Mouse (Mus musculus) neutrophil, adult 5-6 weeks (primary cell): ENCODE data around the gene Scube1. TPM values are rescaled to one million over a fixed set of nuclear protein-coding genes. Genes with fewer than 3 reads are reported as not detected.

Experiments
- ATAC-seq: fragments of 151-379, 151-347 bp; 2 replicates; pipeline ENCODE4 v1.8.0; 2017; ENCODE audit warnings: mild to moderate bottlenecking, moderate TSS enrichment; ENCODE audit not compliant: insufficient number of reproducible peaks, poor library complexity, low FRiP score, severe bottlenecking; ENCODE audit errors: extremely low read depth
- total RNA-seq: library from RNA; stranded (forward); fragments of 200-1000 nt; gene quantifications from 2 replicates; pipeline ENCODE4 v1.2.3, GENCODE M21; 2017

The Scube1 gene
- total RNA-seq, 1 experiment from 2014 or later: not detected

DNA sequence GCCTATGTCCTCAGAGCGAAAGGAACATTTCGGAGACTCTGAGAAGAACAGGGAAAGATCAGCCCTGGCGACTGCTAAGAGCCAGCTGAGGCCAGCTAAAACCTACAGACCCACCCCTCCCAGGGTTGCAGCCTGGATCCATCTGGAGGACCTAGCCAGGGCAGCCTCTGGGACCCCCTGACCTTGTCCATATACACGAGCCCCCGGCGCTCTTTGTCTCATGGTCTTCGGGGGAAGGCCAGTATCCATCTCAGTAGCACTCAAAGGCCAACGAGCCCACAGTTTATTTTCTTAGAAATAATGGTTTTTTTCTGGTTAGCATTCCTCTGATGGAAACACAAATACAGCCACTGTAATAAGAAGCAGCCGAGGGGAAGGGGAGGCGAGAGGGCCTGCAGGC, 12.0 kb downstream of the Scube1 start:
- no peak for ATAC-seq

DNA sequence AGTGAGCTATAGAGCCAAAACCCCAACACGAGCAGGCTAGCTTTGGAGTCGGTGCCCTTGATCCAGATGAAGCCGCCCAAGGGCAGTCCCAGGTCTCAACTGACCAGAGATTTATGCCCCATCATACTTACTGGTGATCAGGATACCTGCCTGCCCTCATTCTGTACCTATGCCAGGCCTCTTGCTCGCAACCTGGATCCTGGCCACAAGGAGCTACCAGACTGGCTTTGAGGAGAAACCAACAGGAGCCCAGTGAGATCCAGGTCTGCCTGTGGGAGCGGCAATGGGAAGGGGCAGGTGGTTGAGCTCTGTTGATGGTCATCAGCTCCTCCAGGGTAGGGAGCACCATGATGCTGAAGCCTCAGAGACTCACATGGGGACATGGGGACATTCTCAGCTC, 12.5 kb downstream of the Scube1 start:
- ATAC-seq: no peak

DNA sequence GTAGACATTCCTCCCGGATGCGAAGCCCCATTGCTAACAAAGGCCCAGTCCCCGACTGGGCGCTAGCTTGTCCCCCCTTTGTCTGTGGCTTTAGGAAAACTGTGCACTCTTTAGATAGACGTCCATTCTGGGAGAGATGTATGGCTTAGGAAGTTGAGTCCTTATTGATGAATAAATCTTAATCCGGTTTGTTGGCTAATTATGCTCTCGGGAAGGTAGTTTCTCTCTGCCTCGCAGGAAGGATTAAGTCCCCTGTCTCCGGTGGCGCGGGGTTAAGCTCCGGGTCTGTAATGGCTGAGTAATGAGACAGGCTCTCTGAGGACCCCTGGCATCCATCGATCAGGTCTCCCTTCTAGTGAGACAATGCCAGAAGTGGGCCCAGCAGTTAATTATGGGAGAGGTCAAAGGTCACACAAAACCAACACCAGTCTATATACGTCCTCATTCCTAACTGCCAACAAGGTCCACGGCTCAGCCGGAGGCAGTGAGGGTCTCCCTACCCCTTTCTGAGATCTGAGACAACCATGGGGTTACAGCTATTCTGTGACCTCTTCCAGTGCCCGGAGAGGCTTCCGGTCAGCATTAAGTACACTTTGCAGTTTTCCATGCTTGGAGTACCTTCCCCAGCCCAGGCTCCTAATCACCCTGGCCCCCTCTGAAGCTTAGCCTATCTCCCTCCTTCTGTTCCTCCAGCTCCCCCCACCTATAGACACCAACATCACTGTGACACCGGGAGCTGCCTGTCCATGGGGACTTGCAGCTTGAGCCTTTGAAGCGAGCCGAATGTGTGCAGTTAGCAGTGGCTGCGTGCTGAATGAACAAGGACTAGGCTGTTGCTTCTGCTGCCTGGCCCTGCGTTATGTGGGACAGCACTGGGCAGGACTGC, 14.7 kb downstream of the Scube1 start:
- ATAC-seq: no peak

DNA sequence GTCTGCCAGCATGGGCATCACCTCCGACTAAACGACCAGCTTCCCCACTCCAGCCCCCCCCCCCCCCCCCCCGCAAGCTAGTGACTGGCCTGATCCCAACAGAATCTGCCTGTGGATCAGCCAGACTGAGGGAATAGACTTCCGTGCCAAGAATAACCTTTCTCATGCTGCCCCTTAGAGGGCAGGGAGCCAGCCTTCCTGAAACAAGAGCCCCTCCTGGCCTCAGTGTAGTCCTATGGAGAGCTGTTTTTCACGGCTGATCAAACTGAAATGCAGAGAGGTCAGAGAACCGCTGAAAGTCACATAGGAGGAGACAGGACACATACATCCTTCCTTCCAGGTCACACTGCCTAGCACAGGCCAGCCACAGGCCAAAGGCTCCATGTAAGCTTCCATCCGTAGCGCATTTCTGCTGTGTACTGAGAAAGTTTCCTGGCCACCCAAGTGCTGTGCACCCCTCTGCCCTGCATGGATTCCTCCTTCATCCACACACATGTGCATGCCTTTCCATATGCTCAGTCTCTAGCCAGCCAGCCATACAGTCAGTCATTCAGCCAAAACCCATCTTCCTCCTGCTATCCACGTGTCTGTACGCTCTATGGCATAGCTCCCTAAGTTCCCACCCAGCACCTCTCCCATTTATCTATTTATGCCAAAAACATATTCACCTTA, 18.2 kb downstream of the Scube1 start:
- ATAC-seq: no peak

DNA sequence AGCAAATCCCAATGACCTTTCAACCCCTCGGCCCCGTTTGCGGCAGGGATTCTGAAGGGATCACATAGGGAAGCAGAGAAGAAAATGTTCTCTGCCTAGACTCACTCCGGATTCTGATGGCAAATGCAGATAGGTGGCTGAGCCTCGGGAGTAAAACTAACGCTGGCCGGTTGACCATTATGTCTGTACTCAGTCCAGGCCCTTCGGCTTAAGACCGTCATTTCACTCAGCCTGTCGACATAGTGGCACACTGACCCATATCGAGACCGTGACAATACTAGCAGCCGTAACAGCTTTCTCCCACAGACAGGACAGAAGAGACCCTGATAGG, 24.3 kb downstream of the Scube1 start:
- ATAC-seq: no peak

DNA sequence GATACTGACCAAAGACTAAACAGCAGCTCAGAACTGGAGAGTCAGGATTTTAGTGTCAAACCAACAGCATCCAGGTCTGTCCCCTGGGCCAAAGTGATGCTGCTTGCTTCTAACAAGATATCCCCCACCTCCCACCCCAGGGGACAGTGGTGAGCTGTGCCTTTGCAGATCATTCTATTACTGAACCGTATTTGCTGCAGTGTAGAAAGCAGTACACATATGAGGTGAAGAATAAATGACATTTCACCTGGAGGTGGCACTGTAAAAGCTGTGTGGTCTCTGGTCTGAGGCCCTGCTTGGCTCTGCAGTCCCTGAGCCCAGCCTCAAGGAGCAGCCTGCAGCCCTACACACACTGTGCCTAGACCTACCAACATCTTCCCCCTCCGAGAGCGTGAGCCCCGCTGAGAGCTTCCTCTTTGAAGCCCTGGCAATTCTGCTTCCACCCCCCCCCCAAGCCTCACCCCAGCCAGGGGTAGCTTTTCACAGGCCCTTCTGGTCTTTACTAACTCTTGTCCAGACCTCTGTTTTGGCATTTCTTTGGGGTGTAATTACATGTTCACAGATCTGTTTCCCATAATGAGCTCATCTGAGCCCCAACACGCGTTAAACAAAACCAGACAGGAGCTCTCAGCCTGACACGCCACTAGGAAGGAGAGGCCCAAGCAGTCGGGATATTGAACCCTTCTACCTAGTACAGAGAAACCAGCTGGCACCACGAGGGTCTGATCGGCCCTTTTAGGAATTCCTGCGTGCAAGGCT, 24.8 kb downstream of the Scube1 start:
- no peak for ATAC-seq

DNA sequence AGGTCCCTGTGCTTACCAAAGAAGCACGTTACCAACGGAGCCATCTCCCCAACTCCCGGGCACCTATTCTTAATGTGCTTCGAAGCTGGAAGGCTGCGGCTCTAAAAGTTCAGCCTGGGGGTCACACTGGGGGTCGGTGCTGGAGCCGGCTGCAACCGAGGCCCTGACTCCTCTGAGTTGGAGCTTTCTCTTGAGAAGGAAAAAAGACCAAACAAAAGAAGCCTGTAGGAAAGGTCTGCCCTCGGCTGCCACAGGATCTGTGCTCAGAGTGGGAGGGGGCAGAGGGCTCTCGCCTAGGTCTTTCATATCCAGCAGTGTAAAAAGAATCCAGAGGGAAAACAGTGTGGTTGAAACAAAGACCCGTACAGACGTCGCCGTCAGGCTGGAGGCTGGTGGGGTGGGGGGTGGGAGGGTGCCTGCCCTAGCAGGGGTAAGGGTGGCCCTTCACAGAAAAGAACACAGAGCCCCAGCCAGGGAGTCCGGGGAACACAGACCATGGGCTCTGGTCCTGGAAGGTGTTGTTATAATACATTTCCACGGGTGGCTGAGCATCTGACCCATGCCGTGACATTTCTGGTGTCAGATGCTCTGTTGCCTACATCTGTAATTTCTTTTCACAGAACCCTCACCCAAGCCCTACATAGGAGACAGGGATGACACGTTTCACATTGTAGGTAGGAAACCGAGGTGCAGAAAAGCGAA, 25.5 kb downstream of the Scube1 start:
- ATAC-seq: no peak

DNA sequence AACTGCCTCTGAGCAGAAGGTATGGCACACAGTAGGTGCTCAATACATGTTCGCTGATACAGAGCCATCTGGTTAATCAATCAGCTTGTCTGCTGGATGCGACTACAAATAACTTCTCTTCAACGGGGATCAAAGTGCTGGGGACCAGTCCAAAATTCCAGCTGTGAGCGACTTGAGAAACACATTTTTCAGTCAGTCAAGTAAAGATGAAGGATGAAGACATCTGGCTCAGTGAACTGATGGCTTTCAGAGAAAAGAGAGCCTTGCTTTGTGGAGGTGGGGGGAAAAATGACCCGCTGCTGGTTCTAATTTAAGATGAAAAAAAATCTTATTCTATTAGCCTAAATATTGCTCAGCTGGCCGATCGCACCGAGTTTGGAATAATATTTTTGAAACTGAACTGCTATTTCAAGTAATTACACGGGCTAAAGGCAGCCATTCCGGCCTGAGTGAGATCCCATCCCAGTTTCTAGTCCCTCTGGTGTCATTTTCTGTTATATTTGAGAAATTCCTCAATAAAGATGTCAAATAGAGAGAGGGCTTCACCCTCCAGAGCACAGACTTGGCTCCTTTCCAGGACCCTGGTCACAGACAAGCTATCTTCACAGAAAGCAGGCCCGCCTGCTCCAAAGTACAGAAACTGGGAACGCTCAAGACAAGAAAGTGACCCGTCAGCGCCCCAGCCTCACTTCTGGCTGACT, 28.0 kb downstream of the Scube1 start:
- no peak for ATAC-seq

DNA sequence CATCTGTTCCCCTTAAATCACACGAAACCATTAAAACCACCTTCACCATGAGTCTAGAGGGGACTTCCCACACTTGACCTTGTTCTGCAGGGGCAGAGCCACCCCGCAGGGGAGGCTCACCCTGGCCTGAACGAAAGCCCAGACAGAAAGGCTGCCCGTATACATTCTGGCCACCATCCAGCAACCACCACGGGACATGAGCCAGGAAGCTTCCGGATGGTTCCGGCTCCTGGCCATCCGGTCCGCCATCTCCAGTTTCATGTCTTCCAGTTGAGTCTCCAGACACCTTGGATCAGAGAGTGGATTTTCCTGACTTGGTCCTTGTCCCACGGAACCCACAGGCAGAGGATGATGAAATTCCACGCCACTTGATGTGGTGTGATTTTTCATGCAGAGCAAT, 29.7 kb downstream of the Scube1 start:
- no peak for ATAC-seq

DNA sequence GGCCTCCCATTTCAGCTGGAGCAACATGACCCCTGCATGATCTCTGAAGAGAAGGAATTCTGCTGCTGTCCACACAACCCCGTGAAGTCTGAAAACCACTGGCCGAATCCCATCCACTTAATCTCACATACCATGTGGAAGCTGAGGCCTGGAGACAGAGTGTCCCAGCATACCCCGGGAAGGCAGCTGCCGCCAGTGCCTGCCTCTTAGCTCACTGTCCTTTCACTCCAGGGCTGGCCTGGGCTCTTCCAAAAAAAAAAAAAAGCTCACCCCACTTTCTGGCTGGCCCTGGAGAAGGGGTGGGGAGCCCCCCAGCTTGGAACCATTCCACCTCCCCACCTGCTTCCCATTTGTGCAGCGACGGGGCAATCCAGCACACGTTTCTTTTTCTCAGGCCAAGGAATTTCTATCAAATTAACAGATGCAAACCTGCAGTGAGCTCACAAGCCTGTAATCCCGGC, 32.9 kb downstream of the Scube1 start:
- no peak for ATAC-seq

DNA sequence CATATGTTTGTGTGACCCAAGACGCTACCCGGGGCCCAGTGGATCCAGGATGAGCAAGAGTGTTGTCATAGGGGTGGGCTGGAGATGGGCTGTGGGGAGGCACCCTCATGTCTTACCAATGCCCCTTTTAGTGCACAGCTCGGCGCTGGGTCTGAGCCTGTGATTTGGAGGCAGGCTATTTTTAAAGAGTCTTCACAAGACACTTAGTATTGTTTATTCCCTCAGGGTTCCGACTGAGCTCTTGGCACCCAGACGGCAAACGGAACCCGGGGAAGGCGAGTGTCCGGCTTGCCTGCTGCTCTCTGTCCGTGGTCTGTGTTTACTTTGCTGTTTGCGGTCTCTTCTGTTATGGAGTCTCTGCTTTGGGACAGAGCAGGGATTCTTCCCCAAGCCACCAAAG, 34.9 kb downstream of the Scube1 start:
- no peak for ATAC-seq

DNA sequence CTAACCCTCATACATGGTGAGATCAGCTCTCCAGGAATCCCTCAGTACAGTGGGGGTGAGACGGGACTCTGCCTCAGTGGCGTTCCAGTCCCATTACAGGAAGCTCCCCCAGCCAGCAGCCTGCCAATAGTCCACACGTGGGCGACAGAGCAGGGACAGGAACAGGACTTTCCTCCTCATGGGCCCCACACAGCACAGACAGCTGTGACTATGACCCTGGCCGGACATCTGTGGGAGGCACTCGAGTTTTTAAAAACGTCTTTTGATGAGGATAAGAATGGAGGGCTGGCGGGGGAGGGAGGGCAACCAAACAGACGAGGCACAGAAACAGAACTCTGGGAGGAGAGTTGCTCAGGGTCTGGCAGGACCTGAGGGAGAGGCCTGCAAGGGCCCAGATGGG, 38.2 kb downstream of the Scube1 start:
- ATAC-seq: no peak

DNA sequence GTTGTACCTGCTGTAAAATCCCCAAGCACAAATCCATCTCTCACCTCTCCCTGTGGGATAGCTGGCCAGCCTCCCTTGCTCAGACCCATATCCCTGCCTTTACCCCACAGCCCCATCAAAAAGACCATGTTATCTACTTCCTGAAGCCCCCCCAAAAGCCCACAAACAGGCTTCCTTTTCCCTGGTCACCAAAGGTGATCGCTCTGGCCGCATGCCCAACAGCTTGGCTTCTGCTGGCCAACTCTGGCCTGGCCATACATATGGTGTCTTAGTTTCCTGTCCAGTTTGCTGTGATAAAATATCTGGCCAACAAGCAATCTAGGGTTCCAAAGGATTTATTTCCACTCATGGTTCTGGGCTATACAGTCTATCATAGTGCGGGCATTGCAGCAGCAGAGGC, 38.9 kb downstream of the Scube1 start:
- ATAC-seq: no peak

DNA sequence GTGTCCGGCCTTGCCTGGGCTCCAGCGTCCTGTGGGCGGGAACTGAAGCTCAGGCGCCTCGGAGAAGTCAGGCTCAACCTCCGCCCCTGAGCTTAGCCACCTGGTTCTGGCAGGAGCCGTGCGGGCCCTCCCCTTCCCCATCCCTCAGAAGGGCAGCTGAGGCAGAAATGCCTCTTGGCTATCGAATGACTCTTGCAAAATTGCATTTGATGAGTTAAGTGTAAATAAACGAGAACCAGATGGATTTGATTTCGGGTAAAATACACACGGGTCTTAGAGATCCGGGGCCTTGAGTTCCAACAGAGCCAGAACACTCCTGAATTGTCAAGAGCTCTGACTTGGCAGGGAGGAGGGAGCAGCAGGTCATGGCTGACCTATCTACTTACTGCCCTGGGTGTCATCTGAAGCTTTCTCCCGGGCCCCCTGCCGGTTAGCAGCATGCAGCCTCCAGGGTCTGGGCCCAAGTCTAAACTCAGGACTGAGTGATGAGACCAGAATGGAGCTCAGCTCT, 41.7 kb downstream of the Scube1 start:
- ATAC-seq: no peak

DNA sequence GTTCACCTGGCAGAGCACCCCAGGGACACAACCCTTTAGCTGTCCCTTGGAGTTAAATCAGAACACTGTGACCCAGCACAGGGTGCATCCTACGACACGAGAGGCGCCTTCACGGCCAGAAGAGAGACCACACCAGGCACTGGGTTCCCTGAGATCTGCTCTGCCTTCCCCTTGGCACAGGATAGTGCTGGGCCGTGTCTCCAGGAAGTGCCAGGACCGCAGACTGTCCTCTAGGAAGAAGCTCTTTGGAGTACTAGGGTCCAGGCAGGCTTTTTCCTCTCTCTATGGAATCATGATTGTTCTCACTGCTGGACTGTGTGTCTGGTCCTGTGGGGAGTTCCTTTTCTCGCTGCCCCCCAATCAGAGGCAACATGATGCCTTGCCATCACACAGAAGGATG, 44.5 kb downstream of the Scube1 start:
- no peak for ATAC-seq

DNA sequence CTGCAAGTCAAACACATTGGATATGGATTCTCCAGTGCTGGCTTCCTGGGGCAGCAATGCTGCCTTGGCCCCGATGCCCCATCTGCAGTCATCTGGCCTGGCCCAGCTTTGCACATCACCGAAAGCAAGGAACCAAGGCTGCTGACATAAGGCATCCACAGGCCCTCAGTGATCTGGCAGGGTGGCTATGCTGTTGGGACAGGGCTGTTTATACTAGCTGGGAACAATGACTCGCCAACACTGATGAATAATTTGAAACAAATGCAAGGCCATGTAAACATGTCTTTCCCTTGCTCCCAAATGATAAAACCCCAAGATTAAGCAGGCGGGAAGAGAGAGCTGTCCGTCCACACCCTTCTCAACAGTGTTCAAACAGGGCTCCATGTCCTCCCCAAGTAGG, 45.1 kb downstream of the Scube1 start:
- no peak for ATAC-seq

DNA sequence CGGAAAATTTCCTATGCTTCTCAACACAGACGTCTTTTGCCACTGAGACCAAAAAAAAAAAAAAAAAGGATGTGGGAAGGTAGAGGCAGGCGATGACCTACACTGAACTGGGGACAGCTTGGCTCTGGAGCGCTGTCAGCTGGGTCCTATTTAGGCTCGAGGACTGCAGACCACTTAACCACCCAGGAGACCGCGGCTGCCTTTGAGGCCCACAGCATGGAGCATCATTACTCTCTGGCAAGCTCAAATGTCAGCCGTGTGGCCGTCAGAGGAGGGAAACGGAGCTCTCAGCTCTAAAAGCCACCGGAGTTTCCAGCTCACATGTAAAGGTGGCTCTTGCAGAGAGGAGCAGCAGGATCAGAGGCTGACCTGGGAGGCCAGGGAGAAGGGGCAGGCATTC, 46.2 kb downstream of the Scube1 start:
- ATAC-seq: no peak

DNA sequence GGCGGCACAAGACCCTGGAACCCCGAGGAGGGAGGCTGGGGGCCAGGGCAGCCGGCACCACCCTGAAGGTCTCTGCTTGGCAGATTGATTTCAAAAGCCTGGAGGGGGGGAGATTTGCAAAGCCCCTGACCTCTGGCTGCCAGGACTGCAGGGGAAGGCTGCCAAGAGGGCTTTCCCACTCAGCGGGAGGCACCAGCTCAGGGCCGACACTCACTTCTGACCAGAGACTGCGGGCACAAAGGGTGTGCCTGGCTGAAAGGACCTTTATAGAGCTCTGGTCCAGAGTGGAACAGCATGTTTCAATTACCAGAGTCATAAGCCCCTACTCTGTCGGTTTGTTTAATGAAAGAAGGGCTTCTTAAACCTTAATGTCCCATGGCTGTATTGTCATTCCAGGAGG, 46.7 kb downstream of the Scube1 start:
- no peak for ATAC-seq

DNA sequence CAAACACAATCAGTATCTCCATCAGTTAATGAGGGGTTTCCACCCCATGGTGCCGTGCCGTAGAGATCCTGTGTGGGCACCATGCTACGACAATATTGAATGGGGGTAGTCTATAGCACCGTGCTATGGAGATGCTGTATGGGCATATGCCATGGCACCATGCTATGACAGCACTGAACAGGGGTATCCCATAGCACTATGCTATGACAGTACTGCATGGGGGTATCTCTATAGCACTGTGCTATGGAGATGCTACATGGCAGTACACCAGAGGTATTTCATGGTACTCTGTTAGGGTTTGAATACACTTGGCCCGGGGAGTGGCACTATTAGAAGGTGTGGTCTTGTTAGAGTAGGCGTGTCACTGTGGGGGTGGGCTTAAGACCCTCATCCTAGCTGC, 47.7 kb downstream of the Scube1 start:
- no peak for ATAC-seq
